Mouse (Mus musculus): ENCODE data around the gene Ugt1a9. TPM values are rescaled to one million over a fixed set of nuclear protein-coding genes. Genes with fewer than 3 reads are reported as not detected.
"Not testable (repeated sequence)": the region's sequence is repeated elsewhere in the genome, so short reads cannot be mapped to it uniquely, and the experiment has no call there.

The Ugt1a9 gene
- polyA plus RNA-seq, 1 experiment from 2014 or later = 0.14 TPM

DNA sequence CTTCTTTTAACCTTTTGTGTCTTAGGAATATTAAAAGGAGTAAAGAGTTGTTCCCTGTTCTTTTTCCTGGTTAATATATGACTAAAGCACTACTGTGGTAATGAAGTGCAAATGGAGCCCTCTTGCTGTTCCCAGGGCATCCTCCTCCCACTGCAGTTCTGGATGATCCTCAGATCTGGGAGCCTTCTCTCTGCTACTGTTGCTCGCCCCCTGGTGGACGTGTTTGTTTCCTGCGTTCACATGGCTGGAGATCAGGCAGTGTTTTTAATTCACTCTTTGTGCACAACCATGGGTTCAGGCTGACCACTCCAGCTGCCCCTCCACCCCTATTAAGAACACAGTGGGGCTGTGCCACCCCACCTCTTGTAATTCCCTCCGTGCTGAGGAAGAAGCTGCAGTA lies 50.0 kb downstream of the Ugt1a9 start:
- H3K4me3 ChIP-seq; H3K9ac ChIP-seq; H3K4me2 ChIP-seq; H3K27ac ChIP-seq; H3K36me3 ChIP-seq; H3K4me1 ChIP-seq; H3K9me3 ChIP-seq (replicated peaks); H3K27me3 ChIP-seq (replicated peaks): not testable (repeated sequence)
- 0 out of 2 replicates have a peak, but pooled peaks have one; percentile 37 for ATAC-seq
- 6% methylated on average over 4 of the region's 4 CpGs for WGBS (ENCODE audit: insufficient replicate concordance)

GRCm38 (mm10) chr1:88121521-88121920 lies 50.9 kb downstream of the Ugt1a9 start:
- not testable (repeated sequence) for H3K4me3 ChIP-seq; H3K4me1 ChIP-seq; H3K27ac ChIP-seq; H3K36me3 ChIP-seq; ATAC-seq; H3K9me3 ChIP-seq (replicated peaks); H3K9ac ChIP-seq; H3K27me3 ChIP-seq (replicated peaks); H3K4me2 ChIP-seq
- no CpG with 5 or more reads among the region's 1 CpGs for WGBS (ENCODE audit: insufficient replicate concordance)

DNA sequence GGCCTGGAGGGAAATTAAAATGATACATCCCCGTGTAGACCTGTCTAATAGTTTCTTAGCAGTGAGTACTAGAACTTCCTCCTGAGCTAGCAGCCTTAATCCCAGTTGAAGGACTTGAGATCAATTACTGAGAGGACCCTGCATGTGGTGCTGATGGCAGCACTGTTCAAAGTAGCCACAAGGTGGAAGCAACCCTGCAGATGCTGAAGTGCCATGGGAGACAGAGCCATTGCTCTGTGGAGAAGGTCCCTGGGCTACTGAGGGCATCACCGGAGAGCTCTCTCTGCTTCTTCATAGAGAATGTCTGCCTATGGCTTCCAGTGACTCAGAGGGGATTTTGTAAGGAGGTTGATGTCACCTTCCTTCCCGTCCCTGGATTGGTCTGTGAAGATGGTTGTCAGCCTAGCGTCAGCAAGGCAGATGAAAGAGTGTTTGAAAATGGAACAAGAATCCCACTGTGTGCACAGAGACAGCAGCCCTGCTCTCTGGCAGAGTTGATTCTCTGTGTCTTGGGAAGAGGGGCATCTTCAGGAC lies 55.3 kb downstream of the Ugt1a9 start:
- H3K27me3 ChIP-seq (replicated peaks); H3K4me1 ChIP-seq; H3K4me3 ChIP-seq; H3K4me2 ChIP-seq; H3K27ac ChIP-seq; H3K36me3 ChIP-seq; H3K9me3 ChIP-seq (replicated peaks); H3K9ac ChIP-seq; ATAC-seq: not testable (repeated sequence)
- 60% methylated on average over 4 of the region's 4 CpGs for WGBS (ENCODE audit: insufficient replicate concordance)

DNA sequence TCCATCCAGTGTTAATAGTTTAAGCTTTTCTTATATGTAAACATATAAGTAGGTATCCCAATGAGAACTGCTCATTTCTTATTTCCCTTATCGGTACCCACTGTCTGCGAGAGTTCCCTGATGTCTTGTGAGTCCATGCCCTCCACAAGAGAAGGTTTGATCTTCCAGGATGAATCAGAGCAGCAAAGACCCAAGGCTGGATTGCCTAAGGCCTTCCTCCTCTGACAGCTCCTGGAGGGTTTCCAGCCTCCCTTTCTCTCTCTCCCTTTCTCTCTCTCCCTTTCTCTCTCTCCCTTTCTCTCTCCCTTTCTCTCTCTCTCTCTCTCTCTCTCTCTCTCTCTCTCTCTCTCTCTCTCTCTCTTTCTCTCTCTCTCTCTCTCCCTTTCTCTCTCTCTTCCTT lies 58.5 kb downstream of the Ugt1a9 start:
- H3K4me3 ChIP-seq; H3K9me3 ChIP-seq (replicated peaks); ATAC-seq; H3K9ac ChIP-seq; H3K27ac ChIP-seq; H3K4me2 ChIP-seq; H3K4me1 ChIP-seq; H3K27me3 ChIP-seq (replicated peaks); H3K36me3 ChIP-seq: not testable (repeated sequence)
- WGBS (ENCODE audit: insufficient replicate concordance) = 64% methylated on average over 2 of the region's 2 CpGs

DNA sequence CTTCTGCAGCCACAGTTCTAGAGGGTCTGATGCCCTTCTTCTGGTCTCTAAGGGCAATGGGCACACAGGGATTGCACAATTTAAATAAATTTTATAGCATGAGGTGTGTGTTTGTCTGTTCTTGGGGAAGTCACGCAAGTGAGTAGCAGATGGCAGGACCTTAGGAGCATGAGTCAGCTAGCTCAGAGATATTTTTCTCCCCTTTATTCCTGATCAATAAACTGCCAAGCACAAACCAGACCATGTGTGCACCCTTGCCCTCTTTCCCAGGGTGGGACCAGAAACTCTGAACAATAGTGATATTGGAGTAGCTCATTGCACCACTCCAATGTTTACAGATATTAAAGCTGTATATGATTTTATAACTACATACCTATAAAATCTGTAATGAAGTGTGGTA lies 59.6 kb downstream of the Ugt1a9 start:
- not testable (repeated sequence) for H3K27ac ChIP-seq; H3K9ac ChIP-seq; ATAC-seq; H3K9me3 ChIP-seq (replicated peaks); H3K4me3 ChIP-seq; H3K27me3 ChIP-seq (replicated peaks); H3K4me1 ChIP-seq; H3K36me3 ChIP-seq; H3K4me2 ChIP-seq
- 74% methylated on average over 1 of the region's 1 CpGs for WGBS (ENCODE audit: insufficient replicate concordance)

DNA sequence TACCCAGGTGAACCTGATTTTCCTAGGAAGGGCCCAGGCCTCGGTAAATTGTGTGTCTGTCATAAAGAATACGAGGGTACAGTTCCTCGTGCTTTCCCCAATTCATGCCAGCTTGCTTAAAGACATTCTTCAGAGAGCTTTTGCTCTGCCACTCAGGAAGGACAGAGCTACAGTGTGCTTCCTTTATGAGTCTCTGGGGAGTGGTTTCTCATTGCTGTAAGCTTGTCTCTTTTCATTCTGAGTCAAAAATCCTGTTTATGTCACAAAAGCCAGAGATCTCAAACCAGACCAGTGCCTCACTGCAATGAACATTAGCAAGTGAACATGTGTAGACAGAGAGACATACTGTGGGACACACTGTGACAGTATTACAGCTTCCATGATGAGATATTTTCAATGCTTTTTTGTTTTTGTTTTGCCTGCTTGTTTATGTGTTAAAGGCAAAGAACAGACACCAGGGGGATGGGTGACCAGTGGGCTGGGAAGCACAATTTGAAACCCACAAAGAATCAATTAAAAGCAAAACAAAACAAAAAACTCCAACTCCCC lies 63.4 kb downstream of the Ugt1a9 start:
- 33% methylated on average over 3 of the region's 3 CpGs for WGBS (ENCODE audit: insufficient replicate concordance)

DNA sequence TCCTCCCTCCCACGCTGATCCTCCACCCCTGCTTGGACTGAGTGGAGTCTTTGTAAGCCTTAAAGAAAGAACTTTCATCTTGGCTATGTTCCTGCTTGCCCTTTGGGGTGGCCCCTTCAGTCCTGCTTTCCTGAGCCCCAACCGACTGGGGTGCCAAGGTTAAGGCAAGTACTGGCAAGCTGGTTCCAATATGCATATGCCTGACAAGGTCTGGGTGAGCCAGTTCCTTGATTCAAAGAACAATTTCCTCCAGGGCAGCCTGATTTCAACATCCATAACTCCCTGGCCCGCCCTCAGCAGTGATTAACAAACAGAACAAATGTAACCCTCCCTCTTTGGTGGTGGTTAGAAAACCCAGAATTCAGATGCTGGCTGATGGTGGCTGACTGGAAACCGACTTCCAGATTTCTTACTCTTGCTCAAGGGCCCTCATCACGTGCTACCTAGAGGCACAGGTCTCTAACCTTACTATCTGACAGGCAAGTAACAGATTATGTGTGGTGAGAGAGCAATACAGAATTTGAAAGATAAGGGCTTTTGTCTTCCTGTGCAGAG lies 63.9 kb downstream of the Ugt1a9 start, which contains the start of gene Ugt1a6a:
Gene Ugt1a6a (plus strand): TSS at position 353 of the 555 bp plus-strand sequence.
- not testable (repeated sequence) for H3K27ac ChIP-seq; H3K27me3 ChIP-seq (replicated peaks)
- 27% methylated on average over 5 of the region's 5 CpGs for WGBS (ENCODE audit: insufficient replicate concordance)

More for the DNA sequence above, 63.4 kb downstream of the Ugt1a9 start:
- Histone ChIP-seq H3K4me1 (no peaks in the 10 kb centered on the region), H3K4me2 (no peak overlapping the region), H3K4me3 (no peak overlapping the region), H3K27ac (no peak overlapping the region), H3K9me3 (replicated peaks) (no peaks in the 10 kb centered on the region), H3K27me3 (replicated peaks) (0 out of 2 replicates have a peak, but pooled peaks cover 5% of the 10 kb centered on the region), H3K9ac (no peak overlapping the region), H3K36me3 (no peaks in the 10 kb centered on the region)
- no peak for ATAC-seq

GRCm38 (mm10) chr1:88135229-88135904 lies 64.8 kb downstream of the Ugt1a9 start:
- H3K9ac ChIP-seq; ATAC-seq; H3K27ac ChIP-seq; H3K4me3 ChIP-seq; H3K4me1 ChIP-seq; H3K9me3 ChIP-seq (replicated peaks); H3K27me3 ChIP-seq (replicated peaks); H3K36me3 ChIP-seq; H3K4me2 ChIP-seq: not testable (repeated sequence)
- WGBS (ENCODE audit: insufficient replicate concordance) = 64% methylated on average over 5 of the region's 6 CpGs

More for the DNA sequence above, 63.9 kb downstream of the Ugt1a9 start, which contains the start of gene Ugt1a6a:
- not testable (repeated sequence) for H3K4me1 ChIP-seq; H3K4me2 ChIP-seq; H3K36me3 ChIP-seq; ATAC-seq; H3K4me3 ChIP-seq; H3K9me3 ChIP-seq (replicated peaks); H3K9ac ChIP-seq

- Histone ChIP-seq H3K4me3 (no peak overlapping the region), H3K9me3 (replicated peaks) (no peaks in the 10 kb centered on the region), H3K27ac (no peak overlapping the region), H3K4me1 (peaks cover 6% of the 10 kb centered on the region; the same call in 1 of the 2 replicates), H3K36me3 (no peaks in the 10 kb centered on the region), H3K4me2 (no peak overlapping the region), H3K9ac (no peak overlapping the region), H3K27me3 (replicated peaks) (0 out of 2 replicates have a peak, but pooled peaks cover 5% of the 10 kb centered on the region)
- ATAC-seq = no peak
- 67% methylated on average over 2 of the region's 2 CpGs for WGBS (ENCODE audit: insufficient replicate concordance)
Observed at GRCm38 (mm10) chr1:88136646-88137045, 66.0 kb downstream of the Ugt1a9 start.

DNA sequence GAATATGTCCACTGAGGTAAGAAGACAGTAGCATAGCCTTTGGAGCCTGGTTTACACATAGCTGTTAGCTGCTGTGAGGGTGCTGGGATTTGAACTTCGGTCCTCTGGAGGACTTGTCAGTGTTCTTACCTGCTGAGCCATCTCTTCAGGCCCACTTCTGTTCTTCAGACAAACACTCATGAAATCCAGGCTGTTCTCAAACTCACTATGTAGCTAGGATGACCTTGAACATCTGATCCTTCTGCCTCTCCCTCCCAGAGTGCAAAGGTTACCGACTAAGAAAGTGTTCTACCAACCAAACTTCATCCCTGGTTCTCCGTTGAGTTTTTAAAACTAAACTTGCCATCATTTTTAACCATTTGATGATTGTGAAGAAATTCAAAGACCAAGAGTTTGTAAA lies 66.7 kb downstream of the Ugt1a9 start:
- no peaks in the 10 kb centered on the region for H3K9me3 ChIP-seq (replicated peaks)
- ATAC-seq = no peak
- H3K27me3 ChIP-seq (replicated peaks) = 0 out of 2 replicates have a peak, but pooled peaks cover 5% of the 10 kb centered on the region
- H3K4me2 ChIP-seq = no peak overlapping the region
- no peak overlapping the region for H3K4me3 ChIP-seq
- no peak overlapping the region for H3K27ac ChIP-seq
- no peaks in the 10 kb centered on the region for H3K36me3 ChIP-seq
- H3K9ac ChIP-seq = no peak overlapping the region
- peaks cover 6% of the 10 kb centered on the region; the same call in 1 of the 2 replicates for H3K4me1 ChIP-seq
- 66% methylated on average over 3 of the region's 3 CpGs for WGBS (ENCODE audit: insufficient replicate concordance)

- WGBS (ENCODE audit: insufficient replicate concordance) = 90% methylated on average over 1 of the region's 1 CpGs
- no peak for ATAC-seq
- Histone ChIP-seq H3K9me3 (replicated peaks) (no peaks in the 10 kb centered on the region), H3K4me1 (peaks cover 6% of the 10 kb centered on the region; the same call in 1 of the 2 replicates), H3K27me3 (replicated peaks) (0 out of 2 replicates have a peak, but pooled peaks cover 5% of the 10 kb centered on the region), H3K36me3 (no peaks in the 10 kb centered on the region), H3K9ac (no peak overlapping the region), H3K4me2 (no peak overlapping the region), H3K4me3 (no peak overlapping the region), H3K27ac (no peak overlapping the region)
Observed at GRCm38 (mm10) chr1:88138145-88138544, 67.5 kb downstream of the Ugt1a9 start.

DNA sequence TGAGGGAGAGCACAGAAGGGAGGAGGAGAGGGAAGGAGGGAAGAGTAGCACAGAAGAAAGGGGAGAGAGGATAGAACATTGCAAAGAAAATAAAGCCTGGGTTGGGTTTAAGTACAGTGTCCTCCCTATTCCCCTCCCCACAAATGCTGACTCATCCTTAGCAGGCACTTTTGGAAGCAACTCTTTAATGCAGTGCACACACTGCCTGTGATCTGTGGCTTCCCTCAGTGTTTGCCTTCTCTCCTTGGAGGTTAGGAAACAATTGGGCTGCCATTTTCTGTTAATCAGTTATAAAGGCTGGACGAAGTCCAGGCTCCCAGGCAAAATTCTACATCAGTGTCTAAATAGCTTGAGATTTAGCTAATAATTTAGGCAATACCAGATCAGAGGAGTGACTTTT lies 69.9 kb downstream of the Ugt1a9 start:
- ATAC-seq = peak; percentile 97
- H3K36me3 ChIP-seq; H3K4me1 ChIP-seq; H3K27me3 ChIP-seq (replicated peaks); H3K4me2 ChIP-seq; H3K9me3 ChIP-seq (replicated peaks); H3K4me3 ChIP-seq; H3K27ac ChIP-seq; H3K9ac ChIP-seq: not testable (repeated sequence)
- WGBS (ENCODE audit: insufficient replicate concordance) = 41% methylated on average over 1 of the region's 1 CpGs

Data from liver, embryonic 12.5 days (tissue).